Mouse (Mus musculus) liver, embryonic 14 days (tissue): ENCODE measurements around the gene Gtse1. TPM values are rescaled to one million over a fixed set of nuclear protein-coding genes. Genes with fewer than 3 reads are reported as not detected.

ENCODE experiments used
- polyA plus RNA-seq: library from polyadenylated mRNA; depleted of rRNA; stranded (reverse); fragments of >200 nt; gene quantifications from 2 replicates; pipeline ENCODE4 v1.2.3, GENCODE M21; 2012; rRNA removed

The Gtse1 gene
- 16.9 and 20.6 TPM in 2 replicates for polyA plus RNA-seq

GRCm38 (mm10) chr15:85859490-85860031 lies at the start of gene Gtse1:
Gene Gtse1 (plus strand): TSS chr15:85859745.

GRCm38 (mm10) chr15:85811535-85812277 lies 47.8 kb upstream of the Gtse1 start, which contains the start of gene Cdpf1:
Gene Cdpf1 (minus strand): TSS chr15:85811697.

GRCm38 (mm10) chr15:85821203-85822010 lies 38.1 kb upstream of the Gtse1 start, which contains the start of gene Pkdrej:
Gene Pkdrej (minus strand): TSS chr15:85821734.

GRCm38 (mm10) chr15:85831954-85832590 lies 27.5 kb upstream of the Gtse1 start, which contains the start of gene Ttc38:
Gene Ttc38 (plus strand): TSS chr15:85832306.

GRCm38 (mm10) chr15:85878848-85879497 lies 19.4 kb downstream of the Gtse1 start, which contains the start of gene Trmu:
Gene Trmu (plus strand): TSS chr15:85879312.

Other genes with a start within 250 kb of the Gtse1 start
- 3.1 and 4.6 TPM in 2 replicates for gene Ppara, start 124.8 kb upstream of the Gtse1 start, polyA plus RNA-seq
- gene Cdpf1, start 48.0 kb upstream of the Gtse1 start, polyA plus RNA-seq, result 13.5 and 16.0 TPM in 2 replicates
- 0.10 TPM in 2 replicates for gene Pkdrej, start 38.0 kb upstream of the Gtse1 start, polyA plus RNA-seq
- 3.2 and 4.2 TPM in 2 replicates for gene Ttc38, start 27.4 kb upstream of the Gtse1 start, polyA plus RNA-seq
- 13.6 and 14.3 TPM in 2 replicates for gene Trmu, start 19.6 kb downstream of the Gtse1 start, polyA plus RNA-seq
- 0.12 and 0.14 TPM in 2 replicates for gene Celsr1, start 174.0 kb downstream of the Gtse1 start, polyA plus RNA-seq
- gene Gramd4, start 197.9 kb downstream of the Gtse1 start, polyA plus RNA-seq, result 6.2 and 7.3 TPM in 2 replicates